Mouse (Mus musculus) leukemia stem cell, adult 10-12 weeks (primary cell): ENCODE results near the gene Lrrc4. TPM values are rescaled to one million over a fixed set of nuclear protein-coding genes. Genes with fewer than 3 reads are reported as not detected.

Experiments
- polyA plus RNA-seq: library from polyadenylated mRNA; stranded (reverse); fragments of >175 nt; gene quantifications from 2 replicates; pipeline ENCODE4 v1.2.3, GENCODE M21; 2012; ENCODE audit warnings: low replicate concordance

Gene Lrrc4
- polyA plus RNA-seq: 0.28 TPM in 1 of 2 replicates, not detected in the other

GRCm38 (mm10) chr6:28831011-28831853 is at the start of gene Lrrc4:
TSS of gene Lrrc4 (minus strand) at chr6:28831747.

Other genes starting within 250 kb of the Lrrc4 start
- 0.05 TPM in 1 of 2 replicates, not detected in the other for gene Lep, start 228.5 kb upstream of the Lrrc4 start, polyA plus RNA-seq